Mouse (Mus musculus) neural tube, embryonic 14.5 days (tissue): Measurements from ENCODE around the gene Rubcnl. TPM values are rescaled to one million over a fixed set of nuclear protein-coding genes. Genes with fewer than 3 reads are reported as not detected.

ENCODE experiments used
- ATAC-seq: fragments of 200-750 bp; cut with Nextera tagmentation; 2 replicates; pipeline ENCODE4 v1.8.0; 2017; ENCODE audit warnings: low read depth, mild to moderate bottlenecking, moderate TSS enrichment, moderate library complexity
- H3K27ac ChIP-seq: fragments of 300-500 bp; sonication (generic); 2 replicates; pipeline ENCODE4 v1.5.1; 2014; ENCODE audit warnings: low read depth, mild to moderate bottlenecking, control low read depth, low read length, moderate library complexity, mixed read lengths
- H3K27me3 ChIP-seq: fragments of 300-500 bp; sonication (generic); 2 replicates; pipeline ENCODE4 v1.6.1; 2014; ENCODE audit warnings: low read length; ENCODE audit not compliant: control insufficient read depth, insufficient read depth
- H3K36me3 ChIP-seq: fragments of 300-500 bp; sonication (generic); 2 replicates; pipeline ENCODE4 v1.6.1; 2014; ENCODE audit warnings: low read length, mixed read lengths; ENCODE audit not compliant: control insufficient read depth, insufficient read depth
- H3K4me1 ChIP-seq: fragments of 300-500 bp; sonication (generic); 2 replicates; pipeline ENCODE4 v1.6.1; 2014; ENCODE audit warnings: low read length; ENCODE audit not compliant: control insufficient read depth, insufficient read depth
- H3K4me2 ChIP-seq: fragments of 300-500 bp; sonication (generic); 2 replicates; pipeline ENCODE4 v1.6.1; 2014; ENCODE audit warnings: mild to moderate bottlenecking, low read depth, low read length, control low read depth
- H3K4me3 ChIP-seq: fragments of 300-500 bp; sonication (generic); 2 replicates; pipeline ENCODE4 v1.5.1; 2014; ENCODE audit warnings: low read depth, low read length, control low read depth, mixed read lengths
- H3K9ac ChIP-seq: fragments of 300-500 bp; sonication (generic); replicated peaks from 2 replicates; pipeline ENCODE4 v1.6.1; 2014; ENCODE audit warnings: low read depth, mild to moderate bottlenecking, control low read depth, low read length, mixed read lengths
- H3K9me3 ChIP-seq: fragments of 300-500 bp; sonication (generic); 2 replicates; pipeline ENCODE4 v1.6.1; 2016; ENCODE audit warnings: low read length; ENCODE audit not compliant: control insufficient read depth
- WGBS: fragments of 180-500 bp; shearing (Covaris S2); extraction: QIAGEN DNeasy Blood & Tissue Kit; methylation state at CpG from one replicate; pipeline ENCODE4 v1.1.7; 2014; 5-methylcytosine and 5-hydroxymethylcytosine counted together
- polyA plus RNA-seq: library from polyadenylated mRNA; unstranded; fragments of >200 nt; fragmentation: Nextera tagmentation; extraction: Ambion mirVana; gene quantifications from 2 replicates; pipeline ENCODE4 v1.2.1, GENCODE M21; 2014

Gene Rubcnl
- 0.15 and 0.54 TPM in 2 replicates for polyA plus RNA-seq

DNA sequence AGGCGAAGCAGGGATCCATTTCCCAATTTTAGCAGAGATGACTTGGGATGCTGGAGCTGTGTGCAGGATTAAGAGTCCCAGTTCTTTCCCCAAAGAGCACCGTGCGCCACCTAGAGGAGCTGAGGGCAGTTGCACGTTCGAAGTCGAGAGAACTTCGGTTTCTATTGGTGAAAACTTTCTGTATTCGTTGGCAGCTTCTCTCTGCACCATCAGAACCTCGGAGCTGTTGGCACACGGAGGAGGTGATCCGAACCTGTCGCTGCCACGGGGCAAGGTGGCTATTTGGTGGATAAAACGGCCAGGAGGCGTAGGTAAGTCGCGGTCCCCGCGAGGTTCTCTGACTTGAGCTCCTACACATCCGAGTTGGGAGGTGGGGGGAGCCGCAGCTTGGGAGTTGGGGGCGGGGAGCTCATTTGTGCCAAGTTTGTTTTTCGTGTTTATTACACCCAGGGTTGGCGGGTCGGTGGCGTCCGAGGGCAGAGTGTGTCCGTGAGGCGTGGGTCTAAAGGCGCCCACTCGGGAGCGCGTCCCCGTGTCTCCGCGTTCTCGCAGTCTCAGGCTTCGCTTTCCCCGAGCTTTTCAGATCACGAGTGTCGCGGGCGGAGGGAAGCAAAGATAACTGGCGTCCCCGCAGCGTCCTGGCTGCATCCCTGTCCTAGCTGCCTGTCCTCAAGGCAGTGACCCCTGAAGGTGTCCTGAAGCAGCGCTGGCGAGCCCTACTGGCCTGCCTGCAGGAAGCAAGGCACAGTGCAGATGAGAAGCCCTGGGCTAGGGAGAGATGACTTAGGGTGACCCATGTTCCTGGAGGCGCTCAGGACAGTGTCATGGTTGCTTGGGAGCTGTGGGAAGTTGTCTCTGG lies at the start of gene Rubcnl:
Rubcnl (plus strand) TSS at position 172 of the 859 bp plus-strand sequence.
- H3K36me3 ChIP-seq: no peaks in the 10 kb centered on the region
- H3K4me2 ChIP-seq: peak within 1 kb of the TSS; percentile 84
- ATAC-seq: peak; percentile 70; the same call in 1 of the 2 replicates
- H3K27me3 ChIP-seq: no peaks in the 10 kb centered on the region
- no peak within 1 kb of the TSS for H3K27ac ChIP-seq
- WGBS: 1% methylated on average over 49 of the region's 49 CpGs
- H3K9me3 ChIP-seq: no peaks in the 10 kb centered on the region
- H3K4me1 ChIP-seq: no peaks in the 10 kb centered on the region
- H3K4me3 ChIP-seq: peak within 1 kb of the TSS; percentile 38
- peak within 1 kb of the TSS; percentile 41; the same call in 1 of the 2 replicates for H3K9ac ChIP-seq

DNA sequence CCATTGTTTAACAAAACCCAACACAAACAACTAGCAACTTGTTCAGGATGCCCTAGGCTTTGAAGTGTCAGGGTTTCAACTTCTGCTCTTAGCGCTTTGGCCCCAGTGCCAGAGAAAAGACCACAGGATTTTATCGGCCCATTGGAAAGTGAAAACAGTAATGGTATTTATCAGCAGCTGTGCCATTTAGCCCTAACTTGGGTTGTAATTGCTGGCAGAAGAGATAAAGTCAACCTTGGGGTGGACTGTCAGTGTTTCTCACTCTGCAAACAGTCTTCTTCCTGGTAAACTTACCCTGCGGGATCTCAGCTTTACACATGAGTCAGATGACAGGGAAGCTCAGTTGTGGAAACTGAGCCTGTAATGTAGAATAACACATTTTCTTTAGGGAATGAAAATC lies 43.6 kb upstream of the Rubcnl start:
- Histone ChIP-seq H3K27me3 (no peaks in the 10 kb centered on the region), H3K9me3 (no peaks in the 10 kb centered on the region), H3K9ac (no peak overlapping the region), H3K4me2 (no peak overlapping the region), H3K4me1 (no peaks in the 10 kb centered on the region), H3K36me3 (no peaks in the 10 kb centered on the region), H3K27ac (no peak overlapping the region), H3K4me3 (no peak overlapping the region)
- ATAC-seq: no peak
- WGBS: 71% methylated on average over 3 of the region's 3 CpGs

DNA sequence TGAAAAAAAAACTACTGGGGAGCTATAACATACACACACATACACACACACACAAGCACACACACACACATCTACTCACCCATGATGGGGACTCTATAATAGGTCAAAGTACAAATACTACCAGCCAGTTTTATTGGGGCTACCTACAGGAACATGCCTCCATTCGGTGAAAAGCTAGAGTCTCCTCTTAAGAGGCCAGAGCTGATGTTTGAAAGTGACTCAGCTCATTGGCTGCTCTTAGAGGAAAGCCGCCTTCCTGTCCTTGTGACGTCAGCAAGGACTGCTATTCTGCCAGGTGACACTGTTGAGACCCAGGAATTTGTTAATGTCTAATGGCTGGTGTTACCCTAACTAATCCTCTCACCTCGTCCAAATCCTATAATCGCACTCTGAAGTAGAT lies 43.1 kb upstream of the Rubcnl start:
- WGBS: 85% methylated on average over 5 of the region's 5 CpGs
- no peak for ATAC-seq
- no peak overlapping the region for H3K4me2 ChIP-seq

DNA sequence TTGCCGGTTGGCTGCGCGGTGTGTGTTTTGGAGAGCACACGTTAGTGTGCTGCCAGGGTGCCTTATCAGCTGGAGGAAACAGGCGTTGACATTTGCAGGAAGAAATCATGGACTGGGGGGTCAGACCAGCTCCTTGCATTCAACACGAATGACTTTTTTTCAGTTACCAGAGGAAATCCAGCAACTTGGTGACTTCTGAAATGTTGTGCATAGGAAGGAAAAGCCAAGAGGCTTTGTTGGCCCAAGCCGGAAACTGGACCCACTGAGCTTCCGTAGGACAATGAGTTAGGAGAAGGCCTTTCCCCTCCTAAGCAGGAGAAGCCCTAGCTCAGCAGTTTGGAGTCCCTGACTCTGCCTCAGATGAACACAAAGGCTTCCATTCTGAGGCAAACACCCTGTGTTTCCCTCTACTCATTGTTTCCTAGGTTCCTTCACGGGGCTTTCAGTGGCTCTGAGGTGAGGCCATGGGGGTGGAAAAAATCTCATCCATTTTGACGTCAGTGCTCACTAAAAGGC lies 41.6 kb upstream of the Rubcnl start:
- H3K4me3 ChIP-seq: no peak overlapping the region
- 76% methylated on average over 10 of the region's 10 CpGs for WGBS
- no peaks in the 10 kb centered on the region for H3K9me3 ChIP-seq
- H3K36me3 ChIP-seq: no peaks in the 10 kb centered on the region
- no peak overlapping the region for H3K9ac ChIP-seq
- H3K27me3 ChIP-seq: no peaks in the 10 kb centered on the region
- H3K4me1 ChIP-seq: no peaks in the 10 kb centered on the region
- no peak overlapping the region for H3K4me2 ChIP-seq
- no peak overlapping the region for H3K27ac ChIP-seq
- no peak for ATAC-seq

More for the DNA sequence above, 43.1 kb upstream of the Rubcnl start:
- no peak overlapping the region for H3K27ac ChIP-seq
- H3K27me3 ChIP-seq: no peaks in the 10 kb centered on the region
- H3K9me3 ChIP-seq: no peaks in the 10 kb centered on the region
- H3K9ac ChIP-seq: no peak overlapping the region
- H3K4me3 ChIP-seq: no peak overlapping the region
- H3K36me3 ChIP-seq: no peaks in the 10 kb centered on the region
- no peaks in the 10 kb centered on the region for H3K4me1 ChIP-seq

DNA sequence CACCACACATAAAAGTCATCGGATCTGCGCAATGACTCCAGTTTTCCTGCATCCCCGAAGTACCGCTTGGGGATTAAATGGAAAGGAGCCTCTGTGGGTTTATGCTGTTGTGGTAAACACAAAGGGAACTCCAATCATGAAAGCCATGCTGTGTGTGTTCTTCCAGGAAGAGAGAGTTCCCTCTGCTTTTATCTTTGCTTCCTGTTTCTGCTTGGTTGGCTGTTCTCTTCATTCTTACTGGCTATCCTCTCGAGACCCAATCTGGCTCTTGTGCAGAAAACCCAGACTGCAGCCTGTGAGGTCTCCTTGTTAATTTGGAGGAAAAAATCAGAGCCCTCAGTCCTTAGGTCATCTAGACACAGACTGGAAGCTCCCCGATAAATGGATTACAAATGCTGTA lies 38.9 kb upstream of the Rubcnl start:
- no peak for ATAC-seq
- Histone ChIP-seq H3K27me3 (no peaks in the 10 kb centered on the region), H3K9ac (no peak overlapping the region), H3K4me2 (no peak overlapping the region), H3K9me3 (no peaks in the 10 kb centered on the region), H3K4me3 (no peak overlapping the region), H3K27ac (no peak overlapping the region), H3K36me3 (no peaks in the 10 kb centered on the region), H3K4me1 (no peaks in the 10 kb centered on the region)
- 82% methylated on average over 6 of the region's 6 CpGs for WGBS

DNA sequence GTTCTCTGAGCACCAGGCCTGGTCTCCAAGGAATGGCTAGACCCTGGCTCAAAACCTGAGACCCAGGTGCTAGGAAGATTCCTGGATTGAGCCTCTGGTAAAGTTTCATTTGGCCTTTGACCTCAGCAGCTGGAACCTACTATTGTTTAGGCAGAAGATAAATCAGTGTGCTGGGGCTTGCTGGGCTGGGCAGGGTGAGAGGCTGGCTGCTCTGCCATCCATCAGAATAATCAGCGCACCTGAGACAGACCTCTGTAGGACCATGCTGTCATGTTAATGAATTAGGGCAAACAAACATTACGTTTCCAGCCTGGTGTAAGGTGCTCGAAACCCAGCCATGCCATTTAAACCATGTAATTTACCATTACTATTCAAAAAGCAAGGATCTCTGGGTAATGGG lies 34.8 kb upstream of the Rubcnl start:
- Histone ChIP-seq H3K27ac (no peak overlapping the region), H3K4me2 (no peak overlapping the region), H3K36me3 (no peaks in the 10 kb centered on the region), H3K9ac (no peak overlapping the region), H3K4me1 (no peaks in the 10 kb centered on the region), H3K4me3 (no peak overlapping the region), H3K27me3 (no peaks in the 10 kb centered on the region), H3K9me3 (no peaks in the 10 kb centered on the region)
- 43% methylated on average over 3 of the region's 3 CpGs for WGBS
- no peak for ATAC-seq

DNA sequence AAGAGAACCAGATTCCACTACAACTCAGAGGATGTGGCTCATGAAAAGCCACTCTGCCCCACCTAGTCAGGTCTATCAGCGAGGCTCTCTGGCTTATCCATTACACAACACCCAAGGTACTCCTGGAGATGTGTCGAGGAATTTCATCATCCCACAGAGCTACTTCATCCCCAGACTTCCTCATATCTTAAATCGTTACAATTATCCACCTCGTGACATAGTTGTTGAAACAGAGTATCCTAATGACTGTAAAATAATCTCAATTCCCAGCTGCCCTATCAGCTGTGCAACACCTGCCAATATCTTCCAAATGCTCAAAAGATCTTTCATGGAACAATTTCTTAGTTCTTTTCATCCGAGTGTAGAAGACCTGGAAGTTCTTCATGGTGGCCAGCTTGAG lies 32.7 kb upstream of the Rubcnl start:
- no peaks in the 10 kb centered on the region for H3K9me3 ChIP-seq
- H3K4me3 ChIP-seq: no peak overlapping the region
- H3K9ac ChIP-seq: no peak overlapping the region
- WGBS: 85% methylated on average over 5 of the region's 5 CpGs
- no peak overlapping the region for H3K4me2 ChIP-seq
- no peaks in the 10 kb centered on the region for H3K36me3 ChIP-seq
- no peaks in the 10 kb centered on the region for H3K27me3 ChIP-seq
- ATAC-seq: no peak
- H3K4me1 ChIP-seq: no peaks in the 10 kb centered on the region
- no peak overlapping the region for H3K27ac ChIP-seq

DNA sequence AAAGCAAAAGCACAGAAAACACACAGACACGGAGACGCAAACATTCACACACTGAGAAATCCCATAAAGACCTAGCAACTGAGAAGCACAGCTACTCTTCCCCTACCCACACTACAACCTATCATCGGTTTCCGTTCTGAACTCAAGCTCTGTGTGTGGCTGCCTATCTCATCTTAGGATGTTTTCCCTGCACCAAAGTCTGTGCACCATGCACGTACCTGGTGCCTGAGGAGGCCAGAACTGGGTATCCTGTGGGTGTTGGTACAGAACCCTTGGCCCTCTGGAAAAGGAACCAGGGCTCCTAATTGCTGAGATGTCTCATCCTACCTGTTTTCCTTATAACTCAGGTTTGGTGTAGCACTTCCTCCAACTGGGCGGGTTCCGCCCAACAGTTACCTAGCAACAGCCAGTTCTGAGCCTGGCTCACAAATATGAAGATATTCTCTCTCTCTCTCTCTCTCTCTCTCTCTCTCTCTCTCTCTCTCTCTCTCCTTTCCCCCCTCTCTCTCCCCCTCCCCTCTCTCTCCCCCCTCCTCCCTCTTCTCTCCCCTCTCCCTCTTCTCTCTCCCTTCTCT lies 30.9 kb upstream of the Rubcnl start:
- no peaks in the 10 kb centered on the region for H3K27me3 ChIP-seq
- no peak overlapping the region for H3K4me3 ChIP-seq
- H3K36me3 ChIP-seq: no peaks in the 10 kb centered on the region
- no peak overlapping the region for H3K9ac ChIP-seq
- H3K4me1 ChIP-seq: no peaks in the 10 kb centered on the region
- WGBS: 88% methylated on average over 7 of the region's 7 CpGs
- no peak overlapping the region for H3K27ac ChIP-seq
- H3K4me2 ChIP-seq: no peak overlapping the region
- no peak for ATAC-seq
- H3K9me3 ChIP-seq: no peaks in the 10 kb centered on the region

DNA sequence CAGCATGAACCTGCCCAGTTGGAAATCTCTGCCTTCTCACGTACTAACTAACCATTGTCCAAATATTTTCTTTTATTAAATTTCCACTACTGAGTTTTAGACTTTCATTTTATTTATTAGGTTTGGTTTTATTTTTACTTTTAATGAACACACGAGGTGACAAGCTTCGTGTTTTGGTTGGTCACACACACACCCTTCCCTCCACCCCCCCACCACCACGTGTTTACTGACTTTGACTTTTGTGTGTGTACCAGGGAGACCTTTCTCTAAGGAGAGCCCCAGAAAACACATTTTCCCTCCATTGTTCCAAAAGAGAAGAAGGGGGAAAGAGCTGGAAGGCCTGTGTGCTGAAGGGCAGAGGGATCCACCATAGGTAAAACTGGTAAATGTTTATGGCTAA lies 30.2 kb upstream of the Rubcnl start:
- H3K9me3 ChIP-seq: no peaks in the 10 kb centered on the region
- H3K27me3 ChIP-seq: no peaks in the 10 kb centered on the region
- H3K4me3 ChIP-seq: no peak overlapping the region
- 64% methylated on average over 4 of the region's 4 CpGs for WGBS
- H3K9ac ChIP-seq: no peak overlapping the region
- no peak for ATAC-seq
- H3K4me2 ChIP-seq: no peak overlapping the region
- no peaks in the 10 kb centered on the region for H3K36me3 ChIP-seq
- H3K27ac ChIP-seq: no peak overlapping the region
- no peaks in the 10 kb centered on the region for H3K4me1 ChIP-seq
